Mouse (Mus musculus) limb, embryonic 13.5 days (tissue): ENCODE results near the gene Chchd3. TPM values are rescaled to one million over a fixed set of nuclear protein-coding genes. Genes with fewer than 3 reads are reported as not detected.

Source experiments
- ATAC-seq: fragments of 200-750 bp; cut with Nextera tagmentation; 2 replicates; pipeline ENCODE4 v1.8.0; 2017; ENCODE audit warnings: low read depth, moderate number of reproducible peaks, moderate TSS enrichment; ENCODE audit not compliant: low FRiP score
- H3K27ac ChIP-seq: fragments of 300-500 bp; sonication (generic); 2 replicates; pipeline ENCODE4 v1.5.1; 2015; ENCODE audit warnings: inconsistent platforms, mild to moderate bottlenecking, moderate library complexity
- H3K27me3 ChIP-seq: fragments of 300-500 bp; sonication (generic); 2 replicates; pipeline ENCODE4 v1.6.1; 2015; ENCODE audit warnings: mild to moderate bottlenecking, inconsistent platforms
- H3K36me3 ChIP-seq: fragments of 300-500 bp; sonication (generic); 2 replicates; pipeline ENCODE4 v1.6.1; 2015; ENCODE audit warnings: inconsistent platforms, mild to moderate bottlenecking, moderate library complexity
- H3K4me1 ChIP-seq: fragments of 300-500 bp; sonication (generic); 2 replicates; pipeline ENCODE4 v1.6.1; 2015; ENCODE audit warnings: inconsistent platforms
- H3K4me2 ChIP-seq: fragments of 300-500 bp; sonication (generic); replicated peaks from 2 replicates; pipeline ENCODE4 v1.6.1; 2015; ENCODE audit warnings: inconsistent platforms, mild to moderate bottlenecking, moderate library complexity
- H3K4me3 ChIP-seq: fragments of 300-500 bp; sonication (generic); 2 replicates; pipeline ENCODE4 v1.5.1; 2015; ENCODE audit warnings: moderate library complexity, mild to moderate bottlenecking, inconsistent platforms
- H3K9ac ChIP-seq: fragments of 300-500 bp; sonication (generic); 2 replicates; pipeline ENCODE4 v1.6.1; 2015; ENCODE audit warnings: mild to moderate bottlenecking, inconsistent platforms
- H3K9me3 ChIP-seq: fragments of 300-500 bp; sonication (generic); 2 replicates; pipeline ENCODE4 v1.6.1; 2016; ENCODE audit warnings: inconsistent platforms
- WGBS: fragments of 180-500 bp; shearing (Covaris S2); methylation state at CpG from one replicate; pipeline ENCODE4 v1.1.7; 2015; 5-methylcytosine and 5-hydroxymethylcytosine counted together
- polyA plus RNA-seq: library from polyadenylated mRNA; unstranded; fragments of >200 nt; fragmentation: Nextera tagmentation; extraction: Ambion mirVana; gene quantifications from 2 replicates; pipeline ENCODE4 v1.2.1, GENCODE M21; 2015

The Chchd3 gene
- polyA plus RNA-seq, 1 experiment from 2014 or later = 105 TPM

DNA sequence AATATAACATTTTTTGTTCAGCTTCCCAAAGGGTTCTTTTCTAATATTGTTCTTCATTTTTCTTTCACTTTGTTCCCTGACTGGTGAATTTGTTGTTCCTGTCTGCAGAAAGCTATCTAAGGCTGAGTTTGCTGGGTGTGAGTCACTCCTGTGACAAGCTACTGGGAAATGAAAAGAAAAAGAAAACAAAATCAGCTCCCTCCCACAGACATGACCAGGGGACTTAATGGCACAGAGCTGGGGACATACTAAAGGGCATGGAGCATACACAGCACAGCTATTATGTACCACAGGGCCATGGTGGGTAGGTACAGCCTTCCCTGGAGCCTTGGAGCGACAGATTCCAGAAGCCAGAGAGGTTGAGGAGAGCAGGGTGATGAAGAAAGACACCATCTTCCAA is 63.5 kb downstream of the Chchd3 start:
- Histone ChIP-seq H3K4me3 (no peak overlapping the region), H3K4me2 (no peak overlapping the region), H3K27ac (no peak overlapping the region), H3K9me3 (no peaks in the 10 kb centered on the region), H3K27me3 (no peaks in the 10 kb centered on the region), H3K9ac (no peak overlapping the region), H3K4me1 (peaks cover 4% of the 10 kb centered on the region; the same call in 1 of the 2 replicates), H3K36me3 (no peaks in the 10 kb centered on the region)
- no peak for ATAC-seq
- 88% methylated on average over 1 of the region's 1 CpGs for WGBS

DNA sequence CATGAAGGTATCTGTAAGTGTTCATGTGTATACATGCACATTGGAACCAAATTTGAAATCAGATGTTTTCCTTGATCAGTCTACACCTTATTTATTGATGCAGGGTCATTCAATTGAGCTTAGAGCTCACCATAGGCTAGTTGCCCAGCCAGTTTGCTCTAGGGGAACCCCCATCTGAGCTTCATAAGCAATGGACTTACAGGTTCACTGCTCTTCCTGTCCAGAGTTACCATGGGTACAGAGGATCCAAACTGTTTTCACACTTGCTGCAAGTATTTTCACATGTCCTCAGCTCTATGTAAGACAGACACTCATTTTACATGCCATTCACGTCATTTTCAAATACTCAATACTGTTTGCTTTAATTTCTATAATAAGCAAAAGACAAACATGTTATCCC is 66.2 kb downstream of the Chchd3 start:
- no peak for ATAC-seq
- Histone ChIP-seq H3K4me2 (no peak overlapping the region), H3K9me3 (no peaks in the 10 kb centered on the region), H3K9ac (no peak overlapping the region), H3K4me3 (no peak overlapping the region), H3K27ac (no peak overlapping the region), H3K27me3 (no peaks in the 10 kb centered on the region), H3K4me1 (peaks cover 6% of the 10 kb centered on the region; the same call in 1 of the 2 replicates), H3K36me3 (no peaks in the 10 kb centered on the region)
- WGBS = 90% methylated on average over 1 of the region's 1 CpGs

GRCm38 (mm10) chr6:32990061-32990633 is 69.9 kb downstream of the Chchd3 start:
- WGBS = 84% methylated on average over 12 of the region's 12 CpGs
- Histone ChIP-seq H3K27ac (no peak overlapping the region), H3K36me3 (no peaks in the 10 kb centered on the region), H3K4me2 (no peak overlapping the region), H3K4me1 (peaks cover 6% of the 10 kb centered on the region; the same call in 1 of the 2 replicates), H3K9me3 (no peaks in the 10 kb centered on the region), H3K4me3 (no peak overlapping the region), H3K27me3 (no peaks in the 10 kb centered on the region), H3K9ac (no peak overlapping the region)
- ATAC-seq = no peak

- ATAC-seq = no peak
- no peak overlapping the region for H3K4me2 ChIP-seq
- H3K4me3 ChIP-seq = no peak overlapping the region
- no peak overlapping the region for H3K27ac ChIP-seq
- no peaks in the 10 kb centered on the region for H3K9me3 ChIP-seq
- H3K9ac ChIP-seq = no peak overlapping the region
- H3K27me3 ChIP-seq = no peaks in the 10 kb centered on the region
- 96% methylated on average over 8 of the region's 8 CpGs for WGBS
- H3K36me3 ChIP-seq = no peaks in the 10 kb centered on the region
- H3K4me1 ChIP-seq = peaks cover 6% of the 10 kb centered on the region; the same call in 1 of the 2 replicates
Observed at GRCm38 (mm10) chr6:32988561-32988960, 71.5 kb downstream of the Chchd3 start.

GRCm38 (mm10) chr6:32983876-32984275 is 76.2 kb downstream of the Chchd3 start:
- ATAC-seq = no peak
- H3K4me3 ChIP-seq = no peak overlapping the region
- WGBS = 84% methylated on average over 5 of the region's 5 CpGs
- no peak overlapping the region for H3K27ac ChIP-seq
- H3K36me3 ChIP-seq = no peaks in the 10 kb centered on the region
- no peaks in the 10 kb centered on the region for H3K9me3 ChIP-seq
- no peak overlapping the region for H3K9ac ChIP-seq
- 0 out of 2 replicates have a peak, but pooled peaks cover 4% of the 10 kb centered on the region for H3K4me1 ChIP-seq
- no peaks in the 10 kb centered on the region for H3K27me3 ChIP-seq
- no peak overlapping the region for H3K4me2 ChIP-seq

GRCm38 (mm10) chr6:32981253-32981652 is 78.8 kb downstream of the Chchd3 start:
- no peak for ATAC-seq
- H3K9ac ChIP-seq = no peak overlapping the region
- H3K27me3 ChIP-seq = no peaks in the 10 kb centered on the region
- H3K9me3 ChIP-seq = no peaks in the 10 kb centered on the region
- H3K36me3 ChIP-seq = no peaks in the 10 kb centered on the region
- H3K27ac ChIP-seq = no peak overlapping the region
- 0 out of 2 replicates have a peak, but pooled peaks cover 4% of the 10 kb centered on the region for H3K4me1 ChIP-seq
- WGBS = 81% methylated on average over 11 of the region's 11 CpGs
- no peak overlapping the region for H3K4me2 ChIP-seq
- no peak overlapping the region for H3K4me3 ChIP-seq

- no peak for ATAC-seq
- 87% methylated on average over 3 of the region's 3 CpGs for WGBS
- no peaks in the 10 kb centered on the region for H3K36me3 ChIP-seq
Observed at GRCm38 (mm10) chr6:32978811-32979210, 81.2 kb downstream of the Chchd3 start.

DNA sequence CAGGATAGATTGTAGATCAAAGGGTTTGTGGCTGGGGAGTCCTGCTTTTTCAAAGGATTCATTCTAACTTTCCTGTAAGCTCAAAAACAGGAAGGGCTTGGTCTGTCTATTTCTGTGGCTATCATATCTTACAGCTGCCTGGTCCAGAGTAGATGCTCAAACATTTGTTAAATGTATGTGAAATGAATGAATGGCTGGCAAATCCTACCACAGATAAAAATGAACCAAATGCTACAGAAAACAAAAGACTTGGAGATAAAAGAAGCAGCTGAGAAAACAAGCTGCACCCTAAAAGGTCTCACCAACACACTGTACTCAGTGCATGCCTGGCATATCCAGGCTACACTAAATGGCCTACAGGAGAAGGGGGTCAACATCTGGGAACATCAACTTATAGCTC is 88.1 kb downstream of the Chchd3 start:
- H3K27ac ChIP-seq = no peak overlapping the region
- H3K4me1 ChIP-seq = peaks cover 4% of the 10 kb centered on the region; the same call in 1 of the 2 replicates
- H3K9ac ChIP-seq = no peak overlapping the region
- no peak for ATAC-seq
- H3K4me3 ChIP-seq = no peak overlapping the region
- no peaks in the 10 kb centered on the region for H3K9me3 ChIP-seq
- 0 out of 2 replicates have a peak, but pooled peaks cover 4% of the 10 kb centered on the region for H3K36me3 ChIP-seq
- no peaks in the 10 kb centered on the region for H3K27me3 ChIP-seq
- no peak overlapping the region for H3K4me2 ChIP-seq

More at GRCm38 (mm10) chr6:32978811-32979210, 81.2 kb downstream of the Chchd3 start:
- Histone ChIP-seq H3K27me3 (no peaks in the 10 kb centered on the region), H3K4me1 (peaks cover 8% of the 10 kb centered on the region; the same call in 1 of the 2 replicates), H3K27ac (no peak overlapping the region), H3K4me2 (no peak overlapping the region), H3K9me3 (no peaks in the 10 kb centered on the region), H3K4me3 (no peak overlapping the region), H3K9ac (no peak overlapping the region)

- no peaks in the 10 kb centered on the region for H3K9me3 ChIP-seq
- no peaks in the 10 kb centered on the region for H3K27me3 ChIP-seq
- no peak overlapping the region for H3K4me3 ChIP-seq
- H3K9ac ChIP-seq = no peak overlapping the region
- H3K4me1 ChIP-seq = no peaks in the 10 kb centered on the region
- H3K4me2 ChIP-seq = no peak overlapping the region
- ATAC-seq = no peak
- WGBS = 74% methylated on average over 2 of the region's 2 CpGs
- H3K27ac ChIP-seq = no peak overlapping the region
- H3K36me3 ChIP-seq = peaks cover 9% of the 10 kb centered on the region; the same call in 1 of the 2 replicates
Observed at GRCm38 (mm10) chr6:32968971-32969370, 91.1 kb downstream of the Chchd3 start.

GRCm38 (mm10) chr6:32962048-32962447 is 98.0 kb downstream of the Chchd3 start:
- WGBS = 45% methylated on average over 3 of the region's 3 CpGs
- Histone ChIP-seq H3K36me3 (peaks cover 6% of the 10 kb centered on the region; the same call in 1 of the 2 replicates), H3K9ac (no peak overlapping the region), H3K27ac (no peak overlapping the region), H3K4me1 (0 out of 2 replicates have a peak, but pooled peaks cover 6% of the 10 kb centered on the region), H3K27me3 (no peaks in the 10 kb centered on the region), H3K9me3 (no peaks in the 10 kb centered on the region), H3K4me2 (no peak overlapping the region), H3K4me3 (no peak overlapping the region)
- ATAC-seq = no peak

GRCm38 (mm10) chr6:32961477-32961876 is 98.6 kb downstream of the Chchd3 start:
- Histone ChIP-seq H3K9ac (no peak overlapping the region), H3K9me3 (no peaks in the 10 kb centered on the region), H3K27ac (no peak overlapping the region), H3K27me3 (no peaks in the 10 kb centered on the region), H3K4me1 (0 out of 2 replicates have a peak, but pooled peaks cover 6% of the 10 kb centered on the region), H3K36me3 (peaks cover 5% of the 10 kb centered on the region; the same call in 1 of the 2 replicates), H3K4me3 (no peak overlapping the region), H3K4me2 (no peak overlapping the region)
- WGBS = 71% methylated on average over 3 of the region's 3 CpGs
- no peak for ATAC-seq

- Histone ChIP-seq H3K27ac (no peak overlapping the region), H3K4me1 (0 out of 2 replicates have a peak, but pooled peaks cover 6% of the 10 kb centered on the region), H3K9ac (no peak overlapping the region), H3K4me3 (no peak overlapping the region), H3K27me3 (no peaks in the 10 kb centered on the region), H3K9me3 (no peaks in the 10 kb centered on the region), H3K4me2 (no peak overlapping the region), H3K36me3 (no peaks in the 10 kb centered on the region)
- WGBS = 69% methylated on average over 5 of the region's 5 CpGs
- ATAC-seq = no peak
Observed at GRCm38 (mm10) chr6:32959816-32960550, 100.1 kb downstream of the Chchd3 start.
